Mouse (Mus musculus) small intestine, adult 2 months (tissue): ENCODE measurements around the gene Onecut3.

ENCODE experiments used
- CTCF ChIP-seq: fragments of 200-500 bp; IDR thresholded peaks from 2 replicates; pipeline ENCODE4 v1.5.1; 2012; ENCODE audit warnings: low read depth, mild to moderate bottlenecking, control low read depth, inconsistent platforms, low read length, moderate library complexity, mixed read lengths; ENCODE audit not compliant: insufficient replicate concordance, insufficient read length; ENCODE audit errors: extremely low read depth
- POLR2A ChIP-seq: fragments of 200-500 bp; IDR thresholded peaks from 2 replicates; pipeline ENCODE4 v1.6.1; 2012; ENCODE audit warnings: low read depth, mild to moderate bottlenecking, control low read depth, inconsistent platforms, low read length, moderate library complexity

DNA sequence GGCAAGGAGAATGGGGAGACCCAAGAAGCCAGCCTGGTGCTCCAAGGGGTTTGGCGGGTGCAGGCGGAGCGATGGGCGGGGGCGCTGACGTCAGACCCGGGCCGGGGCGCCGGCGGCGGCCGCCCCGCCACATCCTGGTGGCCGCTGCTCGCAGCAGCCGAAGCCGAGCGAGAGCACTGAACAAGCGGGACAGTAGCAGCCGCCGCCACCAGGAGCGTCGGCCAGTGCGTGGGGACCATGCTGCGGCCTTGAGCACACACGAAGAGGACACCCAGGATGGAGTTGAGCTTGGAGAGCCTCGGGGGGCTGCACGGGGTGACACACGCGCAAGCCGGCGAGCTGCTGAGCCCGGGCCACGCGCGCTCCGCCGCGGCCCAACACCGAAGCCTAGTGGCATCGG, at the start of gene Onecut3:
- no peak for TF ChIP-seq CTCF
- TF ChIP-seq POLR2A: no peak
